Mouse (Mus musculus): ENCODE data around the gene Crygd. TPM values are rescaled to one million over a fixed set of nuclear protein-coding genes. Genes with fewer than 3 reads are reported as not detected.

The Crygd gene
- not detected for polyA plus RNA-seq (2017; shearing (Covaris generic))

DNA sequence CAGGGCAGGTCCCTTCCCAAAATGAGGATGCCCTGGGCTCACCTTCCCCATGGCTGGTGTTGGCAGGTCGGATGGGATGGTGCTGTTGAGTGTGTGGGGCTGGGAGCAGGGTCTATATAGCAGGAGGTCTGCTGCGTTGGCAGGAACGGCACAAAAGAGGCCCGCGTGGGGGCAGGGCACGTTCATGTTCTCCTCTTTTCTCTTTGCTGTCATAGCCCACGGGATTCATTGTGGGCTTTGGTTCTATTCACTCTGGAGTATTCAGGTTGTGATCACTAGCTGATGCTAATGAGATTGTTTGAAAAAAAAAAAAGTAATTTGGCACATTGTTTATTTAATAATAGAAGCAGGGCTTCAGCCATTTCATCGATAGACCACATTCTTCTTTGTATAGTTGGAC, at the start of gene Crygd:
TSS of gene Crygd (minus strand) at position 101 of the 400 bp plus-strand sequence.

GRCm38 (mm10) chr1:65103273-65103672, 40.0 kb upstream of the Crygd start, which contains the start of gene Cryga:
TSS of gene Cryga (minus strand) at chr1:65103373.

DNA sequence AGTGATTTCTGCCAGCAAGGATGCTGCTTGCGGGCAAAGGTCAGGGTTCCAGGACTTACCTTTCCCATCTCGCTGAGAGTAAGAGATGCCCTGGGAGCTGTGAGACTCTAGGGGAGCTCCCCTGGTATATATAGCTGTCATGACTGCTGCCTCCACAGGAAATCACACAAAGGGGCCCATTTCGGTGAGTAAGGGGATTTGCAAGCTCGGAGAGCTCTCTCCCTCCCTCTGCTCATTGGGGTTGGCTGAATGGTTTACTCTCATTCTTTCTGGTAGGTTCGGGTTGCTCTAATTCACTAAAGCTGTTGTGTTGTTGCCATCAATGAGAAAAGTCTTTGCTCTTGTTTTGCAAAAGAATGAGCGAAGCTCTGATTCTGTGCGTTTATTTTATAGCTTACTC, 18.9 kb upstream of the Crygd start, which contains the start of gene Crygb:
TSS of gene Crygb (minus strand) at position 101 of the 400 bp plus-strand sequence.

GRCm38 (mm10) chr1:65073589-65073988, 10.3 kb upstream of the Crygd start, which contains the start of gene Crygc:
TSS of gene Crygc (minus strand) at chr1:65073689.

DNA sequence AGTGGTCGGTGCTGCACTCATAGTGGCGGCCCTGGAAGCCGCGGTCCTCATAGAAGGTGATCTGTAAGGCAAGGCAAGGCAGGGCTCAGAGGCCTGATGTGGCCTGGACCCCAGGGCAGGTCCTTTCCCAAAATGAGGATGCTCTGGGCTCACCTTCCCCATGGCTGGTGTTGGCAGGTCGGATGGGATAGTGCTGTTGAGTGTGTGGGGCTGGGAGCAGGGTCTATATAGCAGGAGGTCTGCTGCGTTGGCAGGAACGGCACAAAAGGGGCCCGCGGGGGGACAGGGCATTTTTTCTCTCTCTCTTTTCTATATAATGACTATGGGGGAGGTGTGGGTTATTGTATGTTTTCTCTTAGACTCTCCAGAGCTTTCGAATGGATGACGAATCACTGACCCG, 12.3 kb downstream of the Crygd start, which contains the start of gene Cryge:
TSS of gene Cryge (minus strand) at position 198 of the 400 bp plus-strand sequence.

DNA sequence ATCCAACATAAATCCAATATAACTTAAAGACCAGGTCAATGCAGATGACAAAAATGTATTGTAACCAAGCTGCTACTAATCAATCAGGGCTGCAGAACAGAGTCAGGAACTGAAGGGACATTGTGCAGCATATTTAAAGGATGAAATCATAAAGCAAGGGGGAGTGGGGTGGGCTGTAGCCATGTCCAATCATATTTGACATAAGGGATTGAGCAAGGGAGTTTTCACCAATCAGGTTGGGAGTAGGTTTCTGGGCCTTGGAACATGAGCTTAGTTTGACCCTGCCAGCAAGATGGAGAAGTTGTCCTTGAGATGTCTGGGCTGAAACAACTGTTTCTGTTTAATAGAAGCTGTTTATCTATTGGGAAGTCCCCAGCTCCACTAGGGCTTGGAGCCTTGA, 30.6 kb downstream of the Crygd start, which contains the start of gene Akr1cl:
TSS of gene Akr1cl (minus strand) at position 119 of the 400 bp plus-strand sequence.

Other genes with a start within 250 kb of the Crygd start
- 1 to 10 TPM; 7.1 to 9.5 TPM for gene Plekhm3, start 106.6 kb downstream of the Crygd start, polyA plus RNA-seq (2017; shearing (Covaris generic))
- 1 to 10 TPM in 1 of 2 experiments, under 1 TPM in 1; 0.43 to 4.0 TPM for gene Akr1cl, start 30.7 kb downstream of the Crygd start, polyA plus RNA-seq (2017; shearing (Covaris generic))
- gene Cryge, start 12.3 kb downstream of the Crygd start, polyA plus RNA-seq (2017; shearing (Covaris generic)), result not detected
- under 1 TPM in 1 of 2 experiments, not detected in 1; 0.64 TPM for gene Crygc, start 10.2 kb upstream of the Crygd start, polyA plus RNA-seq (2017; shearing (Covaris generic))
- not detected for gene Crygb, start 18.8 kb upstream of the Crygd start, polyA plus RNA-seq (2017; shearing (Covaris generic))
- gene Cryga, start 39.9 kb upstream of the Crygd start, polyA plus RNA-seq (2017; shearing (Covaris generic)), result not detected
- not detected for gene Gm28845, start 56.1 kb upstream of the Crygd start, polyA plus RNA-seq (2017; shearing (Covaris generic))
- under 1 TPM in 1 of 2 experiments, not detected in 1; 0.18 TPM for gene D630023F18Rik, start 59.8 kb upstream of the Crygd start, polyA plus RNA-seq (2017; shearing (Covaris generic))
- 10 to 100 TPM; 10.4 to 11.6 TPM for gene Idh1, start 123.0 kb upstream of the Crygd start, polyA plus RNA-seq (2017; shearing (Covaris generic))
- gene Pikfyve, start 123.2 kb upstream of the Crygd start, polyA plus RNA-seq (2017; shearing (Covaris generic)), result 10 to 100 TPM; 17.2 to 22.1 TPM
- under 1 TPM; 0.11 to 0.34 TPM for gene Pth2r, start 218.6 kb upstream of the Crygd start, polyA plus RNA-seq (2017; shearing (Covaris generic))